In genomic region chr10:63899891-63900290, GRCm38 (mm10) we compare ENCODE assay signal across 30 mouse cellular contexts. TPM values are rescaled to one million over a fixed set of nuclear protein-coding genes. Genes with fewer than 3 reads are reported as not detected.
DNase-seq lines count a peak whose midpoint lies in the region; ATAC-seq lines count a peak whose summit lies in the region.
"Had no signal": no experiment of that assay in that cellular context is flagged by ENCODE, and none has a peak within 500 bp of the region (broad histone marks: within the 10 kb centered on the region; RNA-seq: fewer than 3 reads in every experiment).

No protein-coding gene starts in this region.

- H3K4me1 ChIP-seq in forebrain, embryonic 14.5 days (ENCODE audit: control insufficient read depth, insufficient read depth, low read length), result no peaks in the 10 kb centered on the region
- 0 out of 2 replicates have a peak, but pooled peaks cover 3% of the 10 kb centered on the region for H3K4me1 ChIP-seq in forebrain, embryonic 16.5 days (replicated peaks; ENCODE audit: control insufficient read depth, insufficient read depth, low read length)
- H3K4me1 ChIP-seq: embryonic facial prominence, embryonic 10.5 days; embryonic facial prominence, embryonic 13.5 days; forebrain, embryonic 12.5 days; hindbrain, embryonic 10.5 days; hindbrain, embryonic 13.5 days; intestine, embryonic 15.5 days had no signal

- no peaks in the 10 kb centered on the region for H3K9me3 ChIP-seq in forebrain, embryonic 14.5 days (replicated peaks; ENCODE audit: control insufficient read depth, low read length)
- H3K9me3 ChIP-seq in forebrain, embryonic 16.5 days (ENCODE audit: control insufficient read depth, low read length), result no peaks in the 10 kb centered on the region
- H3K9me3 ChIP-seq: embryonic facial prominence, embryonic 13.5 days; forebrain, embryonic 12.5 days; heart, embryonic 12.5 days; heart, embryonic 15.5 days; hindbrain, embryonic 10.5 days; hindbrain, embryonic 13.5 days; intestine, embryonic 15.5 days had no signal

- ATAC-seq in forebrain, embryonic 14.5 days, result no peak
- ATAC-seq in forebrain, embryonic 16.5 days, result no peak
- ATAC-seq: CD4-positive, CD25-positive, alpha-beta regulatory T cell, adult 4 months; forebrain, postnatal 0 days; hindbrain, embryonic 16.5 days; intestine, embryonic 15.5 days had no signal

- DNase-seq in cerebellum, adult 9-10 months, result peak; percentile 39
- no peak for DNase-seq in cerebellum, postnatal 4 days (ENCODE audit: low spot score in 2 of 2)
- DNase-seq in forebrain, embryonic 14.5 days (ENCODE audit: low spot score), result peak; percentile 28
- DNase-seq in cerebellum, postnatal 14 days, result peak; percentile 10 to 43
- no peak for DNase-seq in kidney, postnatal 25 days
- DNase-seq: adrenal gland, adult 2 months; adrenal gland, postnatal 14 days; embryo, embryonic 11 days; forebrain, postnatal 0 days; gastrocnemius, adult 2 months; gastrocnemius, postnatal 14 days; heart, adult 18-20 months; heart, postnatal 10 days; heart, postnatal 36 days; kidney, adult 11 months; kidney, adult 8-10 months had no signal

- no peak overlapping the region for H3K4me3 ChIP-seq in forebrain, embryonic 14.5 days (ENCODE audit: low read depth, low read length)
- H3K4me3 ChIP-seq in forebrain, embryonic 16.5 days (replicated peaks; ENCODE audit: low read length), result no peak overlapping the region
- H3K4me3 ChIP-seq: embryonic facial prominence, embryonic 10.5 days; embryonic facial prominence, embryonic 13.5 days; erythroblast, embryonic 14.5 days; forebrain, embryonic 12.5 days; gastrocnemius, adult 2 months; heart, embryonic 12.5 days; heart, embryonic 15.5 days; hindbrain, embryonic 10.5 days; hindbrain, embryonic 13.5 days; intestine, embryonic 15.5 days had no signal

- H3K9ac ChIP-seq in forebrain, embryonic 14.5 days (ENCODE audit: low read length), result no peak overlapping the region
- no peak overlapping the region for H3K9ac ChIP-seq in forebrain, embryonic 16.5 days (replicated peaks; ENCODE audit: low read depth, low read length)
- H3K9ac ChIP-seq: embryonic facial prominence, embryonic 13.5 days; forebrain, embryonic 12.5 days; forebrain, postnatal 0 days; heart, embryonic 12.5 days; heart, embryonic 15.5 days; hindbrain, embryonic 13.5 days; intestine, embryonic 15.5 days had no signal

- no peak overlapping the region for H3K4me2 ChIP-seq in forebrain, embryonic 14.5 days (ENCODE audit: low read length)
- no peak overlapping the region for H3K4me2 ChIP-seq in forebrain, embryonic 16.5 days (ENCODE audit: low read length)
- H3K4me2 ChIP-seq: embryonic facial prominence, embryonic 13.5 days; forebrain, embryonic 12.5 days; heart, embryonic 12.5 days; heart, embryonic 15.5 days; hindbrain, embryonic 13.5 days; intestine, embryonic 15.5 days had no signal

- no peaks in the 10 kb centered on the region for H3K36me3 ChIP-seq in forebrain, embryonic 14.5 days (ENCODE audit: control insufficient read depth, insufficient read depth, low read length)
- H3K36me3 ChIP-seq in forebrain, embryonic 16.5 days (ENCODE audit: control insufficient read depth, insufficient read depth), result no peaks in the 10 kb centered on the region
- H3K36me3 ChIP-seq: embryonic facial prominence, embryonic 10.5 days; embryonic facial prominence, embryonic 13.5 days; forebrain, embryonic 12.5 days; heart, embryonic 12.5 days; heart, embryonic 15.5 days; hindbrain, embryonic 10.5 days; hindbrain, embryonic 13.5 days; intestine, embryonic 15.5 days had no signal

- H3K27me3 ChIP-seq in forebrain, embryonic 14.5 days (replicated peaks; ENCODE audit: control insufficient read depth, insufficient read depth, low read length), result no peaks in the 10 kb centered on the region
- H3K27me3 ChIP-seq in forebrain, embryonic 16.5 days (replicated peaks; ENCODE audit: control insufficient read depth, insufficient read depth, low read length), result no peaks in the 10 kb centered on the region
- H3K27me3 ChIP-seq: embryonic facial prominence, embryonic 13.5 days; forebrain, embryonic 12.5 days; heart, embryonic 12.5 days; heart, embryonic 15.5 days; hindbrain, embryonic 13.5 days; intestine, embryonic 15.5 days had no signal

- no peak overlapping the region for H3K27ac ChIP-seq in forebrain, embryonic 14.5 days (ENCODE audit: low read depth, low read length)
- H3K27ac ChIP-seq in forebrain, embryonic 16.5 days (ENCODE audit: low read length), result no peak overlapping the region
- H3K27ac ChIP-seq: embryonic facial prominence, embryonic 10.5 days; embryonic facial prominence, embryonic 13.5 days; forebrain, embryonic 12.5 days; gastrocnemius, adult 2 months; heart, embryonic 15.5 days; hindbrain, embryonic 10.5 days; hindbrain, embryonic 13.5 days; intestine, embryonic 15.5 days had no signal

RNA-seq across cellular contexts. Expression of gene Gm10118, which starts 27.3 kb away (rescaled TPM):
- polyA plus RNA-seq in forebrain, embryonic 14.5 days (2014; fragmentation: Nextera tagmentation; extraction: Ambion mirVana), result 0.28 and 1.2 TPM in 2 replicates
- polyA plus RNA-seq in forebrain, embryonic 16.5 days (2015; fragmentation: Nextera tagmentation; extraction: Ambion mirVana), result 0.70 and 1.6 TPM in 2 replicates
- polyA plus RNA-seq: adrenal gland, adult 2 months; C2C12; CD4-positive, CD25-positive, alpha-beta regulatory T cell, adult 4 months; embryonic facial prominence, embryonic 10.5 days; erythroblast, embryonic 14.5 days; gonadal fat pad, adult 2 months had no signal

Comparison
In these comparisons a context has a peak if more than half of its experiments do, and no peak if none do; other contexts are left out.
1. DNase-seq: peak in cerebellum, adult 9-10 months (single experiment), forebrain, embryonic 14.5 days (single experiment) and cerebellum, postnatal 14 days (2 of 2); none in cerebellum, postnatal 4 days (0 of 2) and kidney, postnatal 25 days (0 of 2).